Mouse (Mus musculus) CH12.LX (cell line): ENCODE measurements around the gene Gtf2h1.

Experiments
- CHD1 ChIP-seq: IDR thresholded peaks from 2 replicates; pipeline ENCODE4 v1.6.1; 2012; ENCODE audit warnings: low read depth, low read length, improper control_type of control experiment, inconsistent platforms
- CHD2 ChIP-seq: IDR thresholded peaks from 2 replicates; pipeline ENCODE4 v1.6.1; 2011; ENCODE audit warnings: low read length, improper control_type of control experiment
- CTCF ChIP-seq, 2 experiments: IDR thresholded peaks in 1 of 2; conservative IDR thresholded peaks in 1 of 2; 2 replicates each; pipeline ENCODE4 v1.5.1; 2011 to 2012; ENCODE audit warnings: low read depth in 2 of 2, low read length in 2 of 2, improper control_type of control experiment in 1 of 2, inconsistent platforms in 1 of 2, mild to moderate bottlenecking in 1 of 2, moderate library complexity in 1 of 2
- MAFK ChIP-seq: IDR thresholded peaks from 2 replicates; pipeline ENCODE4 v1.6.1; 2011; ENCODE audit warnings: low read length, improper control_type of control experiment; ENCODE audit not compliant: insufficient replicate concordance
- POLR2A ChIP-seq: IDR thresholded peaks from 2 replicates; pipeline ENCODE4 v1.6.1; 2011; ENCODE audit warnings: low read depth, mild to moderate bottlenecking, improper control_type of control experiment, low read length
- SIN3A ChIP-seq: IDR thresholded peaks from 2 replicates; pipeline ENCODE4 v1.6.1; 2012; ENCODE audit warnings: low read length, improper control_type of control experiment, inconsistent platforms
- TBP ChIP-seq: conservative IDR thresholded peaks from 2 replicates; pipeline ENCODE4 v1.6.1; 2011; ENCODE audit warnings: low read depth, low read length, improper control_type of control experiment
- USF1 ChIP-seq: IDR thresholded peaks from 2 replicates; pipeline ENCODE4 v1.6.1; 2014; ENCODE audit warnings: low read depth, mild to moderate bottlenecking, inconsistent platforms, low read length, improper control_type of control experiment
- ZKSCAN1 ChIP-seq: IDR thresholded peaks from 2 replicates; pipeline ENCODE4 v1.6.1; 2012; ENCODE audit warnings: low read depth, inconsistent platforms, low read length, improper control_type of control experiment, borderline replicate concordance

GRCm38 (mm10) chr7:46827046-46827802 lies 31.3 kb downstream of the Gtf2h1 start:
- TF ChIP-seq CHD2 = no peak
- TF ChIP-seq POLR2A = no peak
- TF ChIP-seq MAFK = no peak
- TF ChIP-seq SIN3A = no peak
- TF ChIP-seq CTCF (conservative IDR thresholded peaks at IDR 0.05 in 1 of 2, IDR thresholded peaks at IDR 0.05 in 1 of 2; ENCODE audit: low read depth in 2 of 2, low read length in 2 of 2) = no peak
- TF ChIP-seq TBP = no peak
- no peak for TF ChIP-seq USF1
- no peak for TF ChIP-seq CHD1
- no peak for TF ChIP-seq ZKSCAN1
